Mouse (Mus musculus): ENCODE data around the gene Alppl2.

Alppl2 gene

DNA sequence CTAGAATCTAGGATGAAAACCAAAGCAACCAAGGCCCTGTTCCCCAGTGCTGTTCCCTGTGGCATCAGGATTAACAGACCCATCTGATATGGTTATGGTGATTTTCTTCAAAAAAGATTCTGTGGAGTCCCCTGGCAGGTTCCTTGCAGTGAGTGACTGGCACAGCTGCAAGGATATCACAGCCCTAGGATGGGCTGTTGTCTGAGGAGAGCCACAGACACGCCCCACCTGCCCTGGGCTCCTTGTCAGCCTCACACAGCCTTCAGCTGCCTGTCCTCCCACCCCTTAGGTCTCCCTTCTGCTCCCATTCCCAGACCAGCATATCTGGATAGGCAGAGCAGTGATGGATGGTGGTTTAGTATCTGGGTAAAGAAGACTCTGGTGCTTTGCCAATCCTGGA is 39.0 kb downstream of the Alppl2 start:
- DNase-seq (ENCODE audit: low read depth, low spot score) = no peak

DNA sequence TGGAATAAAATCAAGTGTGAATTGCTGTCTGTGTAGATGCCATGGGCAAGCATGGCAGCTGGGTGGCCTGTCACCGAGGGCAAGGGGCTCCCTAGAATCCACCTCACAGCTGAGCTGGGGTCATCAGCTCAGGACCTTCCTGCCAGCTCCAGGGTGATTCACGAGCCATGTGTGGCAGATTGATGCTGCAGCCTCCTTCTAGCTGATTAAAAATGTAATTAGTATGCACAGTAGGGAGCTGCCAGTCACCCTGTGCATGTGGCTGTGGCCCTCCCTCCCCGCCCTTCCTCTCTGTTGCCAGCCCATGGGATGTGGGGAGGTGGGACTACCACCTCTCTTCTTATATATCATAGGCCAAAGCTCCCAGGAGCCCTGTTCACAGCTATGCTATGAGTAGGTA is 39.7 kb downstream of the Alppl2 start:
- no peak for DNase-seq (ENCODE audit: low read depth, low spot score)

- DNase-seq (ENCODE audit: low read depth, low spot score) = peak; percentile 60
Measured at GRCm38 (mm10) chr1:87041814-87042438, 47.8 kb downstream of the Alppl2 start.

DNA sequence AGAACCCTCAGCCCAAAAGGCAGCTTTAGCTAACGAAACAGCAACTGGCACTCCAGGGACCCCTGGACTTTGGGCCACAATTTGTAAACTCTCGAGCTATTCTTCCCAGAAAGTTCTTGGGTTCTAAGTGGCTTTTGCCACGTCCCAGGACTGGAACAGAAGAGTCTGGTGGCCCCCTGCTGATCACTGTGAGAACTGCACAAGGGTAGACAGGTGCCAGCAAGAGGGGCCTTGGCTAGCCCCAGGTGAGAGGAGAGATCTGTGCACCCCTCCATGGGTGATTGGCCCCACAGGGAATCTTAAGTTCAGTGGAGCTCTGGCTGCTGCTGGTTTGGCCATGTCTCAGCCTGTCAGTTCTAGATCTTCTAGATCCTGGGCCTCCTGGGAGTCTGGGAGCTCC is 48.6 kb downstream of the Alppl2 start:
- peak; percentile 64 for DNase-seq (ENCODE audit: low read depth, low spot score)

GRCm38 (mm10) chr1:87038477-87039070 is 51.2 kb downstream of the Alppl2 start:
- DNase-seq (ENCODE audit: low read depth, low spot score) = peak; percentile 27
